Mouse (Mus musculus) embryonic fibroblast, embryonic 13.5 days (primary cell): ENCODE results near the gene Adat3.

Experiments used
- CTCF ChIP-seq: IDR thresholded peaks from 2 replicates; pipeline ENCODE4 v1.5.1; 2011; ENCODE audit warnings: mild to moderate bottlenecking, control low read depth, low read length, moderate library complexity, borderline replicate concordance; ENCODE audit not compliant: insufficient read depth
- POLR2A ChIP-seq: IDR thresholded peaks from 2 replicates; pipeline ENCODE4 v1.6.1; 2011; ENCODE audit warnings: low read depth, mild to moderate bottlenecking, control low read depth, low read length, moderate library complexity

DNA sequence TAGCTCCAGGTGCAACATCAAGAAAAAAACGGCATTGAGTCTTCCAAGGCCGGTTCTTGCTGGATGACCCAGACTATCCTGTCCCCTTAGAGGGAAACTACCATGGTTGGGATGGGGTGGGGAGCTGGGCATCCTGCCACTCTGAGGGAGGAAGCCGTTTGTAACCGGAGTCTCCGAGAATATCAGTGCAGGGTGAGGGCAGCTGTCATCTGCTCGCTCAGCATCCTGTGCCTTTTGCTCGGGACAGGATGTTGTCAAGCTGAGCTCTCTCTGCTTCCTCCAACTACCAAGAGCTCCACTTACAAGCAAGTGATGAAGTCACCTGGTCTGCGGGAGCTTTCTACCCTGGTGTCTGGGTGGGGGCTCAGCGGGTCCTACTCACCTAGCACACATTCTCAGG is 15.5 kb downstream of the Adat3 start:
- no peak for TF ChIP-seq POLR2A
- no peak for TF ChIP-seq CTCF
